Mouse (Mus musculus): ENCODE measurements around the gene Serpinb6c. TPM values are rescaled to one million over a fixed set of nuclear protein-coding genes. Genes with fewer than 3 reads are reported as not detected.

Gene Serpinb6c
- total and polyA plus RNA-seq, 2 experiments from 2014 or later = 0.38 to 0.41 TPM

GRCm38 (mm10) chr13:33930281-33930680 lies 24.8 kb upstream of the Serpinb6c start:
- H3K27ac ChIP-seq (ENCODE audit: low read depth, low read length) = no peak overlapping the region
- H3K9me3 ChIP-seq (ENCODE audit: low read length) = no peaks in the 10 kb centered on the region
- H3K27me3 ChIP-seq (ENCODE audit: insufficient read depth, low read length) = no peaks in the 10 kb centered on the region
- H3K36me3 ChIP-seq (ENCODE audit: insufficient read depth, low read length) = peaks cover 6% of the 10 kb centered on the region; the same call in 1 of the 2 replicates
- no peak overlapping the region for H3K4me3 ChIP-seq (ENCODE audit: low read depth, low read length)
- DNase-seq (ENCODE audit: low spot score) (no peak), ATAC-seq (ENCODE audit: low FRiP score) (no peak)
- H3K9ac ChIP-seq (replicated peaks; ENCODE audit: low read length, poor library complexity, severe bottlenecking) = no peak overlapping the region
- WGBS = 82% methylated on average over 2 of the region's 2 CpGs
- no peak for TF ChIP-seq CTCF (IDR thresholded peaks at IDR 0.05)
- no peak overlapping the region for H3K4me2 ChIP-seq (ENCODE audit: low read depth, low read length, poor library complexity, severe bottlenecking)
- no peaks in the 10 kb centered on the region for H3K4me1 ChIP-seq (ENCODE audit: insufficient read depth, low read length)

- H3K4me1 ChIP-seq (ENCODE audit: insufficient read depth, low read length) = no peaks in the 10 kb centered on the region
Observed at GRCm38 (mm10) chr13:33921699-33922098, 16.2 kb upstream of the Serpinb6c start.

GRCm38 (mm10) chr13:33921041-33921440 lies 15.5 kb upstream of the Serpinb6c start:
- WGBS = 89% methylated on average over 6 of the region's 6 CpGs
- Histone ChIP-seq H3K36me3 (ENCODE audit: insufficient read depth, low read length) (peaks cover 25% of the 10 kb centered on the region), H3K4me2 (ENCODE audit: low read depth, low read length, poor library complexity, severe bottlenecking) (no peak overlapping the region), H3K4me3 (ENCODE audit: low read depth, low read length) (no peak overlapping the region), H3K9ac (replicated peaks; ENCODE audit: low read length, poor library complexity, severe bottlenecking) (no peak overlapping the region), H3K9me3 (ENCODE audit: low read length) (no peaks in the 10 kb centered on the region), H3K4me1 (ENCODE audit: insufficient read depth, low read length) (no peaks in the 10 kb centered on the region), H3K27ac (ENCODE audit: low read depth, low read length) (no peak overlapping the region), H3K27me3 (ENCODE audit: insufficient read depth, low read length) (no peaks in the 10 kb centered on the region)
- DNase-seq (ENCODE audit: low spot score) (no peak), ATAC-seq (ENCODE audit: low FRiP score) (no peak)
- TF ChIP-seq CTCF (IDR thresholded peaks at IDR 0.05) = no peak

More at GRCm38 (mm10) chr13:33921699-33922098, 16.2 kb upstream of the Serpinb6c start:
- ATAC-seq (ENCODE audit: low FRiP score) (no peak), DNase-seq (ENCODE audit: low spot score) (no peak)
- WGBS = 92% methylated on average over 5 of the region's 5 CpGs
- Histone ChIP-seq H3K4me2 (ENCODE audit: low read depth, low read length, poor library complexity, severe bottlenecking) (no peak overlapping the region), H3K4me3 (ENCODE audit: low read depth, low read length) (no peak overlapping the region), H3K9me3 (ENCODE audit: low read length) (no peaks in the 10 kb centered on the region), H3K27ac (ENCODE audit: low read depth, low read length) (no peak overlapping the region), H3K27me3 (ENCODE audit: insufficient read depth, low read length) (no peaks in the 10 kb centered on the region), H3K36me3 (ENCODE audit: insufficient read depth, low read length) (peaks cover 25% of the 10 kb centered on the region), H3K9ac (replicated peaks; ENCODE audit: low read length, poor library complexity, severe bottlenecking) (no peak overlapping the region)
- no peak for TF ChIP-seq CTCF (IDR thresholded peaks at IDR 0.05)

GRCm38 (mm10) chr13:33906821-33907220 lies 1.3 kb upstream of the Serpinb6c start:
- no peak overlapping the region for H3K27ac ChIP-seq (ENCODE audit: low read depth, low read length)
- DNase-seq (ENCODE audit: low spot score) = no peak
- no peak for TF ChIP-seq CTCF (IDR thresholded peaks at IDR 0.05)
- H3K4me2 ChIP-seq (ENCODE audit: low read depth, low read length, poor library complexity, severe bottlenecking) = no peak overlapping the region
- no peaks in the 10 kb centered on the region for H3K4me1 ChIP-seq (ENCODE audit: insufficient read depth, low read length)
- H3K36me3 ChIP-seq (ENCODE audit: insufficient read depth, low read length) = no peaks in the 10 kb centered on the region
- no peak overlapping the region for H3K9ac ChIP-seq (replicated peaks; ENCODE audit: low read length, poor library complexity, severe bottlenecking)
- WGBS = 81% methylated on average over 3 of the region's 3 CpGs
- ATAC-seq (ENCODE audit: low FRiP score) = no peak
- no peaks in the 10 kb centered on the region for H3K27me3 ChIP-seq (ENCODE audit: insufficient read depth, low read length)
- no peaks in the 10 kb centered on the region for H3K9me3 ChIP-seq (ENCODE audit: low read length)
- no peak overlapping the region for H3K4me3 ChIP-seq (ENCODE audit: low read depth, low read length)

- H3K27ac ChIP-seq (ENCODE audit: low read depth, low read length) = no peak overlapping the region
Observed at GRCm38 (mm10) chr13:33903290-33903689, 2.2 kb downstream of the Serpinb6c start.

GRCm38 (mm10) chr13:33894207-33894606 lies 11.3 kb downstream of the Serpinb6c start:
- peak; percentile 71 for TF ChIP-seq CTCF (IDR thresholded peaks at IDR 0.05)
- Histone ChIP-seq H3K4me2 (ENCODE audit: low read depth, low read length, poor library complexity, severe bottlenecking) (no peak overlapping the region), H3K27ac (ENCODE audit: low read depth, low read length) (no peak overlapping the region), H3K9ac (replicated peaks; ENCODE audit: low read length, poor library complexity, severe bottlenecking) (no peak overlapping the region), H3K4me1 (ENCODE audit: insufficient read depth, low read length) (no peaks in the 10 kb centered on the region), H3K9me3 (ENCODE audit: low read length) (no peaks in the 10 kb centered on the region), H3K27me3 (ENCODE audit: insufficient read depth, low read length) (no peaks in the 10 kb centered on the region), H3K4me3 (ENCODE audit: low read depth, low read length) (no peak overlapping the region), H3K36me3 (ENCODE audit: insufficient read depth, low read length) (no peaks in the 10 kb centered on the region)
- peak; percentile 42 for DNase-seq (ENCODE audit: low spot score)
- WGBS = 35% methylated on average over 2 of the region's 2 CpGs
- no peak for ATAC-seq (ENCODE audit: low FRiP score)

More at GRCm38 (mm10) chr13:33903290-33903689, 2.2 kb downstream of the Serpinb6c start:
- no peak overlapping the region for H3K9ac ChIP-seq (replicated peaks; ENCODE audit: low read length, poor library complexity, severe bottlenecking)
- no peaks in the 10 kb centered on the region for H3K4me1 ChIP-seq (ENCODE audit: insufficient read depth, low read length)
- no peak for TF ChIP-seq CTCF (IDR thresholded peaks at IDR 0.05)
- ATAC-seq (ENCODE audit: low FRiP score) (no peak), DNase-seq (ENCODE audit: low spot score) (no peak)
- no peaks in the 10 kb centered on the region for H3K27me3 ChIP-seq (ENCODE audit: insufficient read depth, low read length)
- H3K36me3 ChIP-seq (ENCODE audit: insufficient read depth, low read length) = no peaks in the 10 kb centered on the region
- H3K9me3 ChIP-seq (ENCODE audit: low read length) = no peaks in the 10 kb centered on the region
- 96% methylated on average over 2 of the region's 2 CpGs for WGBS
- H3K4me3 ChIP-seq (ENCODE audit: low read depth, low read length) = no peak overlapping the region
- no peak overlapping the region for H3K4me2 ChIP-seq (ENCODE audit: low read depth, low read length, poor library complexity, severe bottlenecking)

Measured in midbrain, postnatal 0 days (tissue).